Mouse (Mus musculus) liver, adult 2 months (tissue): ENCODE results near the gene Ankrd11.

Experiments used
- CTCF ChIP-seq: fragments of 200-500 bp; IDR thresholded peaks from 2 replicates; pipeline ENCODE4 v1.5.1; 2011; ENCODE audit warnings: low read depth, low read length, control low read depth
- POLR2A ChIP-seq: fragments of 200-500 bp; IDR thresholded peaks from 2 replicates; pipeline ENCODE4 v1.6.1; 2011; ENCODE audit warnings: low read length, control low read depth; ENCODE audit not compliant: insufficient read depth; ENCODE audit errors: extremely low read depth

- TF ChIP-seq CTCF (no peak), POLR2A (no peak)
Observed at GRCm38 (mm10) chr8:122912871-122913270, 129.2 kb downstream of the Ankrd11 start.
